Mouse (Mus musculus): ENCODE results near the gene Ksr1. TPM values are rescaled to one million over a fixed set of nuclear protein-coding genes. Genes with fewer than 3 reads are reported as not detected.

Ksr1 gene
- polyA plus RNA-seq, 1 experiment from 2014 or later, result 10.8 TPM

DNA sequence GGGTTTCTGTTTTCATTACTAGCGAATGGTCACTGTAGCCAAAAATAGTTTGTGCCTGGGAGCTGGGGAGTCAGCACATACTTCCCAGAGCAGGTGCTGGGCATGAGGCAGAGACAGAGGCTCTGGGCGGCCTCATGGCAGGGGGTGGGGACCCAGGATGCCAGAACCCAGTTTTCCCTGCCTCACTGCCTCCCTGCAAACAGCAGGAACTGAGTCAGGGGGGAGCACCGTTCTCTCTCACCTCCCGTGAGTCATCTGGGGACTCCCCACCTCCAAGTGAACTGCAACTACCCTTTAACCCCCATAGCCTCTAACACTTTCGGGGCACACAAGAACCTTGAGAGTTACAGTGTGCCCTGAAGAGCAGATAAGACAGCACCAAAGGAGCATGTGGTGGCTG is 86.4 kb downstream of the Ksr1 start:
- Histone ChIP-seq H3K36me3 (ENCODE audit: control insufficient read depth, insufficient read depth, low read length) (no peaks in the 10 kb centered on the region), H3K9ac (ENCODE audit: low read depth, low read length) (no peak overlapping the region), H3K9me3 (ENCODE audit: control insufficient read depth, low read length) (no peaks in the 10 kb centered on the region), H3K27ac (replicated peaks; ENCODE audit: low read depth, low read length) (no peak overlapping the region), H3K27me3 (replicated peaks; ENCODE audit: control insufficient read depth, insufficient read depth, low read length) (no peaks in the 10 kb centered on the region), H3K4me3 (ENCODE audit: low read depth, low read length) (no peak overlapping the region), H3K4me2 (ENCODE audit: low read depth, low read length) (no peak overlapping the region), H3K4me1 (ENCODE audit: control insufficient read depth, insufficient read depth, low read length) (peaks cover 19% of the 10 kb centered on the region; the same call in 1 of the 2 replicates)
- 71% methylated on average over 5 of the region's 5 CpGs for WGBS
- ATAC-seq (ENCODE audit: low read depth), result no peak
- no peak for DNase-seq (ENCODE audit: low spot score)

DNA sequence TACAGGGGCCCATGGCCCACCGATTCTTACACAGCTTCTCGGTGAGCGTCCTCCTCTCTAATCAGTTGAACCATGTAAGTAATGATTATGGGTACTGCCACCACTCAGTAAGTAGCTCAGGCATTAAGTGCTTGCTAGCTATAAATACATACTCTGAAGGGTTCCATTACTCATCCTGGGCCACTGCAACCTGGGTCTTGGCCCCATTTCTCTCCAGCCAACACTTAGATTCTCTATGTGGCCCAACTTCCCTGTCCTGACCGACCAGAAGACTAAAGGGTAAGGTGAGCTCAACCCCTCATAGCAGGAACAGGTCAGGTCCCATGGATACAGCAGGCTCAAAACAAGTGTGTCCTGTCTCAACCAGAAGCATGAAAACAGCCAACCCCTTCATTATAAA is 87.1 kb downstream of the Ksr1 start:
- ATAC-seq (ENCODE audit: low read depth) (no peak), DNase-seq (ENCODE audit: low spot score) (no peak)
- no peak overlapping the region for H3K4me2 ChIP-seq (ENCODE audit: low read depth, low read length)
- H3K27me3 ChIP-seq (replicated peaks; ENCODE audit: control insufficient read depth, insufficient read depth, low read length), result no peaks in the 10 kb centered on the region
- no peak overlapping the region for H3K27ac ChIP-seq (replicated peaks; ENCODE audit: low read depth, low read length)
- WGBS, result 94% methylated on average over 4 of the region's 4 CpGs
- no peak overlapping the region for H3K9ac ChIP-seq (ENCODE audit: low read depth, low read length)
- peaks cover 19% of the 10 kb centered on the region for H3K4me1 ChIP-seq (ENCODE audit: control insufficient read depth, insufficient read depth, low read length)
- no peaks in the 10 kb centered on the region for H3K36me3 ChIP-seq (ENCODE audit: control insufficient read depth, insufficient read depth, low read length)
- H3K4me3 ChIP-seq (ENCODE audit: low read depth, low read length), result no peak overlapping the region
- no peaks in the 10 kb centered on the region for H3K9me3 ChIP-seq (ENCODE audit: control insufficient read depth, low read length)

DNA sequence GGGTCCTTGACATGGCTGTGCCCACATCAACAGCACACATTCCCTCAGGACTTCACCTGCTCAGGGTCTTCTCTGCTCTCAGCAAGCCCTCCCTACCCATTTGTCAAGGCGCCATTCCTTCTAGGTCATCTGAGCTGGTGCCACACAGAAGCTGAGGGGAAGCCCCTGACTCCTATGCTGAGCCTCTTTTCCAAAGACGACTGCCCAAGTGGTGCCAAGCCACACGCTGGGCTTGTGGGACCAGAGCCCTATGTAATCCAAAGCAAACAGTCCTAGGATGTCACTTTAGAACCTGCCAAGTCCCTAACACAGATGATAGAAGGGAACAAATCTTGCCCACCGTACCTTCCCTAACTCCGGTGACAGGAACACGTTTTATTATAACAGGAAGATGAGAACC is 87.6 kb downstream of the Ksr1 start:
- no peak overlapping the region for H3K4me3 ChIP-seq (ENCODE audit: low read depth, low read length)
- WGBS, result 87% methylated on average over 6 of the region's 6 CpGs
- H3K9ac ChIP-seq (ENCODE audit: low read depth, low read length), result no peak overlapping the region
- no peak overlapping the region for H3K4me2 ChIP-seq (ENCODE audit: low read depth, low read length)
- no peak for ATAC-seq (ENCODE audit: low read depth)
- no peaks in the 10 kb centered on the region for H3K36me3 ChIP-seq (ENCODE audit: control insufficient read depth, insufficient read depth, low read length)
- peaks cover 19% of the 10 kb centered on the region for H3K4me1 ChIP-seq (ENCODE audit: control insufficient read depth, insufficient read depth, low read length)
- no peak overlapping the region for H3K27ac ChIP-seq (replicated peaks; ENCODE audit: low read depth, low read length)
- no peaks in the 10 kb centered on the region for H3K27me3 ChIP-seq (replicated peaks; ENCODE audit: control insufficient read depth, insufficient read depth, low read length)
- DNase-seq (ENCODE audit: low spot score), result no peak
- no peaks in the 10 kb centered on the region for H3K9me3 ChIP-seq (ENCODE audit: control insufficient read depth, low read length)

DNA sequence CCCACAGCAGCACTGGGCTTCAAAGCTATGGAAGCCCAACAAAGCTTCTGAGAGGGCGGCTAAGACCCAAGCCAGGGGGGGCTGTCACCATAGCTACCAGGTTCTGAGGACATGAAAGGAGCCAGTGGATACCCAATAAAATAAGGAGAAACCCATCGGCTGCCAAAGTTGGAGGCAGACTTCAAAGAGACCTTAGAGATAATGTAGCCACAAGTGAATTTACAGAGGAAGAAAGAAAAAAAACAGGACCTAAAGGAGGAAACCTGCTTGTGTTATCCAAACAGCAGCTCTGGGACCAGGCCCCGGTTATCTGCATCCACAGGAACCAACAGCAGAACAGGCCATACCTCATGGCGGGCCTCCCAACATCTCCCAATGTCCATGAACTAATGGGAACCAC is 88.4 kb downstream of the Ksr1 start:
- Histone ChIP-seq H3K4me1 (ENCODE audit: control insufficient read depth, insufficient read depth, low read length) (peaks cover 25% of the 10 kb centered on the region), H3K9ac (ENCODE audit: low read depth, low read length) (no peak overlapping the region), H3K4me2 (ENCODE audit: low read depth, low read length) (no peak overlapping the region), H3K36me3 (ENCODE audit: control insufficient read depth, insufficient read depth, low read length) (no peaks in the 10 kb centered on the region), H3K9me3 (ENCODE audit: control insufficient read depth, low read length) (no peaks in the 10 kb centered on the region), H3K4me3 (ENCODE audit: low read depth, low read length) (no peak overlapping the region), H3K27me3 (replicated peaks; ENCODE audit: control insufficient read depth, insufficient read depth, low read length) (no peaks in the 10 kb centered on the region), H3K27ac (replicated peaks; ENCODE audit: low read depth, low read length) (no peak overlapping the region)
- WGBS, result 46% methylated on average over 4 of the region's 4 CpGs
- DNase-seq (ENCODE audit: low spot score) (no peak), ATAC-seq (ENCODE audit: low read depth) (no peak)

DNA sequence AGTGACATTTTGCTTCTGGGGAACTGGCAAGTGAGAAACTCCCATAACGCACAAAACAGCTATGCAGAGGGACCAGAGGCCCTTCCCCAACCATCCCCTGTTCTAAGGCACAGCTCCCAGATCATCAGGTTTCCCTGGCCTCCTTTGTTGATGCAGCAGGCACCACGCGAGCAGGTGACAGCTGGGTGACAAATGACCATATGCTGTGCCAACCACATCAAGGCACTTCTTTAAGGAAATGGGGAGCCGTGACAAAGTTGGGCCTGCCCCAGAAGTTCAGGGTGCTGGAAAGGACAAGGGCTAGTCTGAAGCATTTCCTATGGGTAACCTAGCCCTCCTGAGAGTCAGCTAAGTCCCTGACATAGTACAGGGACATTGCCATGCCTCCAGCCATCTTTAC is 89.3 kb downstream of the Ksr1 start:
- H3K4me2 ChIP-seq (ENCODE audit: low read depth, low read length), result no peak overlapping the region

DNA sequence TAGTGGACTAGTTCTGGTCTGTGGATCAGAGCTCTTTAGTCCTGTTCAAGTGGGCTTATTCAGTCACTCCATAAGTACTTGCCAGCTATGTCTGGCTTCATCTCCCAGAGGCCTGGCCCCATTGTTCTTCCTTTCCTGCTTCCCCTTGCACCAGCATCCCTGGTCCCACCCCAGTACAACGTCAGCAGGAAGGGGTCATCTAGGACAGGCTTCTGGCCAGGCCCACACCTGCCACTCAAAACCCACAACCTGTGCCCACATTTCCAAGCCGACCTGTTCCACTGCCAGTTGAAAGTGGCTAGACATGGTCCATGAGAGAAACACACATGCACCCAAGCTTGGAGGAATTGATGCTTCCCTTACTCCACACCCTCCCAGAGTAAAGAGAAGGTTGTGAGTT is 90.2 kb downstream of the Ksr1 start:
- Histone ChIP-seq H3K36me3 (ENCODE audit: control insufficient read depth, insufficient read depth, low read length) (no peaks in the 10 kb centered on the region), H3K9me3 (ENCODE audit: control insufficient read depth, low read length) (no peaks in the 10 kb centered on the region), H3K4me2 (ENCODE audit: low read depth, low read length) (no peak overlapping the region), H3K9ac (ENCODE audit: low read depth, low read length) (no peak overlapping the region), H3K4me3 (ENCODE audit: low read depth, low read length) (no peak overlapping the region), H3K27me3 (replicated peaks; ENCODE audit: control insufficient read depth, insufficient read depth, low read length) (no peaks in the 10 kb centered on the region), H3K27ac (replicated peaks; ENCODE audit: low read depth, low read length) (peak overlapping the region; percentile 56; the same call in 1 of the 2 replicates), H3K4me1 (ENCODE audit: control insufficient read depth, insufficient read depth, low read length) (peaks cover 26% of the 10 kb centered on the region)
- WGBS, result 50% methylated on average over 2 of the region's 2 CpGs
- no peak for ATAC-seq (ENCODE audit: low read depth)
- no peak for DNase-seq (ENCODE audit: low spot score)

More for the DNA sequence above, 89.3 kb downstream of the Ksr1 start:
- ATAC-seq (ENCODE audit: low read depth) (no peak), DNase-seq (ENCODE audit: low spot score) (no peak)
- Histone ChIP-seq H3K4me1 (ENCODE audit: control insufficient read depth, insufficient read depth, low read length) (peaks cover 26% of the 10 kb centered on the region), H3K9ac (ENCODE audit: low read depth, low read length) (0 out of 2 replicates have a peak overlapping the region, but pooled peaks have one; percentile 6), H3K27me3 (replicated peaks; ENCODE audit: control insufficient read depth, insufficient read depth, low read length) (no peaks in the 10 kb centered on the region), H3K36me3 (ENCODE audit: control insufficient read depth, insufficient read depth, low read length) (no peaks in the 10 kb centered on the region), H3K27ac (replicated peaks; ENCODE audit: low read depth, low read length) (no peak overlapping the region), H3K9me3 (ENCODE audit: control insufficient read depth, low read length) (no peaks in the 10 kb centered on the region), H3K4me3 (ENCODE audit: low read depth, low read length) (no peak overlapping the region)
- 60% methylated on average over 4 of the region's 4 CpGs for WGBS

DNA sequence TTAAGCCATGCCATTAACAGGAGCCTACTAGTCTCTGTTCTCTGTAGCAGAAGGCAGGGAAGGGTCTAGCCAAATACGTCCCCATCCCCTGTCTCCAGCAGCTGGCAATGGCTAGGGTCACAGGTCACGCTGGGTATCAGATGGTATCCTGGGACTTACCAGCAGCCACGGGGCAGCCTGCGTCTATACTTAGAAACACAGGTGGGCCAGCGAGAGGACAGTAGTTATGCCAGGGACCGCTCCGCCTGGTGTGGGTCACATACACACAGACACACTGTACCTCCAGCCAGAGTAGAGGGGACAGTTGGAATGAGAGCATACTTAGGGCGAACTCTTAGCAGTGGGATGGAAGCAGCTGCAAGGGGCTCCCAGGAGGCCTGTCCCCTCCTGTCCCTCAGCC is 91.0 kb downstream of the Ksr1 start:
- no peak overlapping the region for H3K4me2 ChIP-seq (ENCODE audit: low read depth, low read length)
- WGBS, result 63% methylated on average over 8 of the region's 8 CpGs
- ATAC-seq (ENCODE audit: low read depth) (peak; percentile 71), DNase-seq (ENCODE audit: low spot score) (peak; percentile 48)
- no peaks in the 10 kb centered on the region for H3K9me3 ChIP-seq (ENCODE audit: control insufficient read depth, low read length)
- no peak overlapping the region for H3K9ac ChIP-seq (ENCODE audit: low read depth, low read length)
- H3K36me3 ChIP-seq (ENCODE audit: control insufficient read depth, insufficient read depth, low read length), result no peaks in the 10 kb centered on the region
- no peaks in the 10 kb centered on the region for H3K27me3 ChIP-seq (replicated peaks; ENCODE audit: control insufficient read depth, insufficient read depth, low read length)
- H3K4me3 ChIP-seq (ENCODE audit: low read depth, low read length), result no peak overlapping the region
- H3K27ac ChIP-seq (replicated peaks; ENCODE audit: low read depth, low read length), result peak overlapping the region; percentile 56
- H3K4me1 ChIP-seq (ENCODE audit: control insufficient read depth, insufficient read depth, low read length), result peaks cover 26% of the 10 kb centered on the region

DNA sequence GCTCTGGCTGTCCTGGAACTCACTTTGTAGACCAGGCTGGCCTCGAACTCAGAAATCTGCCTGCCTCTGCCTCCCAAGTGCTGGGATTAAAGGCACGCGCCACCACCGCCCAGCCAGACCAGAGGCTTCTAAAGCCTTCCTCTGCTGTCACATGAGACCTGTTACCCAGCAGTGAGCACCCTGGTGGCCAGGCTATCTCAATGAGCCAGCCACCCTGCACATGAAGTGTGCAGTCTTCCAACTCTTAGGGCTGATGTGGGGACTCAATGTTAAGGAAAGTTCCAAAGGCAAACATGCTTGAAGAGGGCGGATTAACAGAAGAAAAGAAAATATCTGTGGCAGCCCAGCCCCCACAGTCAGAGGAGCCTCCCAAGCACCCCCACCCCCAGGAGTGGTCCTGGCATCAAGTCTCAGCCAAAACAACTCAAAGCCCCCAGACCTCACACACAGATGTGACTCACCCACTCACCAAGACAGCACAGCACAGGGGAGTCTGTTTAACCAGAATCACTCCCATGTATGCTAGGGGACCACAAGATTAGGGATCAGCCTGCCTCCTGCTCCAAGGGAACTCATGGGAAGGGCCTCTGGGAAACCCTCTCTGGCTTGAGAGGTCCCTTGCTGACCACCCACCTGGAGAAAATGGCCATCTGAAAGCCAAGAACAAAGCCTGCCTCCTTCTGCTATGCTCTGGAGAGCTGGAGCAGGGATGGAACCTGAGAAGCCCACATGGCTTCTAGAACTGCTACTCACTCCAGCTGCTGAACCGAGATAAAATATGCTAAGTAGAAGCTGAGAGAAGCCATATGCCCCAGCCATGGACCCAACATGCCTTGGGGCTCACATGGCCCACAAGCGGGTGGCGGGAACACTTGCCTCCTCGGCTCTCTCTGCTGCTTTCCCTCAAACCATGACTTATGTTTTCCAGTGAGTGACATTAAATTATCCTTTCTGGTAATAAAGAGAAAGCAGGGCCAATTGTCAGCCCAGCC is 91.8 kb downstream of the Ksr1 start:
- Histone ChIP-seq H3K4me3 (ENCODE audit: low read depth, low read length) (no peak overlapping the region), H3K4me1 (ENCODE audit: control insufficient read depth, insufficient read depth, low read length) (peaks cover 26% of the 10 kb centered on the region), H3K27me3 (replicated peaks; ENCODE audit: control insufficient read depth, insufficient read depth, low read length) (no peaks in the 10 kb centered on the region), H3K36me3 (ENCODE audit: control insufficient read depth, insufficient read depth, low read length) (no peaks in the 10 kb centered on the region), H3K9me3 (ENCODE audit: control insufficient read depth, low read length) (no peaks in the 10 kb centered on the region), H3K4me2 (ENCODE audit: low read depth, low read length) (no peak overlapping the region), H3K27ac (replicated peaks; ENCODE audit: low read depth, low read length) (peak overlapping the region; percentile 56), H3K9ac (ENCODE audit: low read depth, low read length) (no peak overlapping the region)
- peak; percentile 79 for DNase-seq (ENCODE audit: low spot score)
- peak; percentile 62 for ATAC-seq (ENCODE audit: low read depth)
- WGBS, result 68% methylated on average over 9 of the region's 9 CpGs

DNA sequence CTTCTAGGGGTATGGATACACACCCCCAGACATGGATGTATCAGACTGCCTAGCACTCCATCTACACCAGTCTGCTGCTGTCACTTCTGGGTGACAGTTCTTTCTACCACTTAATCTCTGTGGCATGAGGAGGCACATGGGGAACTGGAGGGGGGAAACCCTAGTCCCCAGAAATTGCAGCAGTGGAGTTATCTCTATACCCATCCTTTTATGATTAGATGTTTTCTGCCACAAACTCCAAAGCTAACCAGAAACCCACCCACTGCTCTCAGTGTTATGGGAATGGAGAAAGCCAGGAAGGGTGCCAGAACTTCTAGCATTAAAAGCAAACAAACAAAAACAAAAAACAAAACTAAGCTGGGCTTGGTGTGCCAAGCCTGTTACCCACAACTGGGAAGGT is 92.8 kb downstream of the Ksr1 start:
- ATAC-seq (ENCODE audit: low read depth), result no peak
- peaks cover 25% of the 10 kb centered on the region for H3K4me1 ChIP-seq (ENCODE audit: control insufficient read depth, insufficient read depth, low read length)

More for the DNA sequence above, 92.8 kb downstream of the Ksr1 start:
- no peak for DNase-seq (ENCODE audit: low spot score)
- Histone ChIP-seq H3K27me3 (replicated peaks; ENCODE audit: control insufficient read depth, insufficient read depth, low read length) (no peaks in the 10 kb centered on the region), H3K9me3 (ENCODE audit: control insufficient read depth, low read length) (no peaks in the 10 kb centered on the region), H3K36me3 (ENCODE audit: control insufficient read depth, insufficient read depth, low read length) (no peaks in the 10 kb centered on the region), H3K9ac (ENCODE audit: low read depth, low read length) (no peak overlapping the region), H3K4me2 (ENCODE audit: low read depth, low read length) (no peak overlapping the region), H3K4me3 (ENCODE audit: low read depth, low read length) (no peak overlapping the region), H3K27ac (replicated peaks; ENCODE audit: low read depth, low read length) (no peak overlapping the region; the same call in 1 of the 2 replicates)

All from embryonic facial prominence, embryonic 14.5 days (tissue).